Mouse (Mus musculus): Measurements from ENCODE around the gene Gm20388.

- TF ChIP-seq CTCF (IDR thresholded peaks at IDR 0.05; ENCODE audit: borderline replicate concordance, extremely low read depth, insufficient read depth, insufficient read length) (no peak), POLR2A (IDR thresholded peaks at IDR 0.05; ENCODE audit: borderline replicate concordance, extremely low read depth, insufficient read depth, insufficient read length, poor library complexity, severe bottlenecking) (no peak)
Observed at GRCm38 (mm10) chr8:120441637-120442036, 531.0 kb downstream of the Gm20388 start.

Measured in brain, embryonic 14.5 days (tissue).